Mouse (Mus musculus) ZHBTc4 (cell line): ENCODE data around the gene Itga5.

Experiments used
- DNase-seq: peaks from one replicate; pipeline ENCODE4 v3.0.0-alpha.2; 2011; ENCODE audit warnings: low read depth, low spot score

Gene Itga5

DNA sequence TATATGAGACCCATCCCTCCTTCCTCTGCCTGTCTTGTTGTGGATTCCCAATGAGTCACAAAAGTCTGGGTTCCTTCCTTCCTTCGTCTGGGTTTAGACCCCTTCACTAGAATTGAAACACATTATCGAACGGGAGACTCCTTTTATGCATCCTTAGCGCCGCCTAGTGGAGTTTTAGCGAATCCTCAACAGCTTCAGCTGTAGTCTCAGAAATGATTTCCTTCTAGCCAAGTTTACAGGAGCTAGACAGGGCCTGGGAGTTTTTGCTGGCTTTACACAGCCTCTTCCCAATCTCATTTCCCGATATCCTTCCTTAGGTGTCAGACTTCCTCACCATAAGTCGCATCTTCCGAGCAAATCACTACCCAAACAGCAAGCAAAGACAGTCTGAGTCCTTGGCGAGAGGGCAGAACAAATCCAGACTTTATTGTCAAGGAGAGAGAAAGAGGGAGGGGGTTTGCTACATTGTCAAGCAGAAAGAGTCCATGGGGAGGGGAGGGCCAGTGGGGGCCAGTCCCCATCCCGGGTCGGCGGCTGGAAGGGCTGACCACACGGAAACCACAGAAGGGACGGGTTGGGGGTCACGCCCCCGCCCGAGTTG lies 53.0 kb downstream of the Itga5 start:
- peak; percentile 83 for DNase-seq

- DNase-seq = no peak
Measured at GRCm38 (mm10) chr15:103310365-103310910, 56.1 kb downstream of the Itga5 start, which contains the start of gene Gpr84. TSS of gene Gpr84 (minus strand) at chr15:103310612.

DNA sequence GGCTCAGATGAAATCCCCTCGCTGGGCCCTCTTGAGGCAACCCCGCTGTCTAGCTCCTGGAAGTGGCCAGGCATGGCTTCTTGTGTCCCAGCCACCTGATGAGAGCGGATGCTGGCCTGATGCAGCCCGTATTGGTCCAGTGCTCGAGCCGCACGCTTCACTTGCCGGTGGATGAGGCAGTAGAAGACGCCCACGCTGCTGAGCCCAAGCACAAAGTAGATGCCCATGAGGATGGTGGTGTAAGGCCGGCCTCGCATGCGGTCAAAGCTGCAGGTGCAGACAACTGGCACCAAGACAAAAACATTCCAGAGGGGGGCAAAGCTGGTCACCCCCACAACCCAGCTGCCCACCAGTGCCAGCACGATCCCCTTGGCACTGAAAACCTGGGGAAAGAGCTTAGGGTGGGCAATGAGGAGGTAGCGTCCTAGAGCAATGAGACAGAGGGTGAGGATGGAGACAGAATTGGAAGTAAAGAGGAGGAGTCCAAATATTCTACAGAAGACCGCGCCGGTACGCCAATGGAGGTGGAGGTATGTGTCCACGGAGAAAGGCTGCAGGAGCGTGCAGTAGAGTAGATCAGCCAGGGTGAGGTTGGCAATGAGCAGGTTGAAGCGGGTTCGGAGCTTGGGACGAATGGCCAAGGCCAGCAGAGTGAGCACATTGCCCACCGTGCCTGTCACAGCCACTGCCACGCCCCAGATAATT lies 57.5 kb downstream of the Itga5 start:
- DNase-seq = no peak

DNA sequence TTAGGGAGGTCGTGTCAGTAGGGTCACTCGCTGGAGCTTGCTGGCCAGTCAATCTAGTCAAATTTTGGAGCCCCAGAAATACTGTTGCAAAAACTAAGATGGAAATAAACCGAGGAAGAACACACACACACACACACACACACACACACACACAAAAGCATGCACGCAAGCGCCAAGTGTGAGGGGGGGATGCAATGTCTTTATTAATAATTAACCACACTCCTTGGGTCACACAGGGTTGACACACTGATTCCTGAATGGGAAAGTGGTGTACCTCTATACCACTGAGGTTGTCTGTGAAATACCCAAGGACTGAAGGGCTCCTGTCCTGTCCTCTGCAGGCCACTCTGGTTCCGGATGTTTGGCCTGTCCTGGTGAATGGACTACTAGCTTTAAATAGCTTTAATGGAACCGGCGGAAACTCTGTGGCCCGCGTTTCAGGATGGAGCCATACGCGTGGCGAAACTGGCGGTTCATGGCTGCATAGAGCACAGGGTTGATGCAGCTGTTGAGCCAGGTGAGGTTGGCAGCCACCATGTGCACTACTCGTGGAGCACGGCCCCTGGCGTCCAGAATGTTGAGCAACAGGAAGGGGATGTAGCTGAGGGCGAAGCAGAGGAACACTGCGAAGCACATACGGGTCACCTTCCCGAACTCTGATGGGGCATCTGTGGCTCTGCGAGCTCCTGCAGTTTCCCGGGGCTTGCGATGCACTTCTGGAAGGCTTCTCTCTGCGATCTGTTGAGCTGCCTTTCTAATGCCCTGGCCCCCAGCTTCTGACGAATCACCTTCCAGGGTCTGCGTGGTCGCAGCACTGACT lies 58.3 kb downstream of the Itga5 start:
- DNase-seq = peak; percentile 76

- DNase-seq = peak; percentile 95
Measured at GRCm38 (mm10) chr15:103307125-103307524, 59.4 kb downstream of the Itga5 start.

- DNase-seq = no peak
Measured at GRCm38 (mm10) chr15:103305792-103306645, 60.5 kb downstream of the Itga5 start.

- peak; percentile 99 for DNase-seq
Measured at GRCm38 (mm10) chr15:103305070-103305678, 61.4 kb downstream of the Itga5 start.

DNA sequence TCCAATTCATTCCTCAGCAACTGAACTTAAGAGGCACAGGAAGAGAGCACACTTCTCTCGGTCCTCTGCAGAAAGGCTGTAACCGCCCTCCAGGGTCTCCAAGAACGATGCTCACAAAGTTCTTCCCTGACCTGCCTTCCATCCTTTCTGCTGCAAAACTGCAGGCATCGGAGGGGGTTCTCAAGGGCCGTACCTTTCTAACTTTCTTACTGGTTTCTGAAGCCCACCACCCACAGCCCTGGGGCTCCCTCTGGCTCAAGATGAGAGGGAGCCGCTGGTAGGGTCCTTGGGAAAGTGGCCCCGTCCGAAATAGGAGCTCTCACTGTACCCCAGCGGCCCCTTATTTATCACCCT lies 62.0 kb downstream of the Itga5 start:
- DNase-seq = no peak

DNA sequence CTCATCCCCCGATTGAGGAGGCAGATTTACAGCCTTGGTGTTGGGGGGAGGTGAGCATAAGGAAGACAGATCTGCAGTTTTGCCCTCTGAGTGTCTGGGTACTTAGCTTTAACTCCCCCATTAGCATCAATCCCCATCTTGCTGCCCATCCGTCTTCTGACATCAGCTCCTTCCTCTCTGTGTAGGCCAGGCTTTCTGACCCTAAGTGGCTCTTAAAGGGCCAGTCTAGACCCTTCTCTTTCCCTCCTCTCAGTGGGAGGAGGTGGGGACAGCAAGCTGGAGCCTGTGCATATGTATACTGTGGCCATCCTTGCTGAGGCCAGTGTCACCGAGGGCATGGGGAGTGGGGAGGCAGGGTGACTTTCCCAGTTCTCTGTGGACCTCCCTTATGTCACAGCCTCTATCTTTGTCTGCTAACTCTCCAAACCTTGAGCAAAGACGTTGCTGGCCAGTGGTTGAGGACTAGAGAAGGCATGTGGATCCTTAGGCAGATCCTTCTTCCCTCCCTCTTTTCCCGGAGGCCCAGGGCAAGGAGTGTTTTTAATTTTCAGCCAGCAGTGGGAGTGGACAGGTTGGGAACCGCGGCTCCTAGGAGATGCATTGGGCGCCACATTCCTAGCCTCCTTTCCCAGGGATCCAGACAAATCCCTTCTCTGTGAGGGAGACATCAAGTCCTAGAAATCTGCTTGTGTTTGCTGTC lies 62.5 kb downstream of the Itga5 start:
- DNase-seq = no peak

- DNase-seq = no peak
Measured at GRCm38 (mm10) chr15:103302341-103303021, 64.1 kb downstream of the Itga5 start.

DNA sequence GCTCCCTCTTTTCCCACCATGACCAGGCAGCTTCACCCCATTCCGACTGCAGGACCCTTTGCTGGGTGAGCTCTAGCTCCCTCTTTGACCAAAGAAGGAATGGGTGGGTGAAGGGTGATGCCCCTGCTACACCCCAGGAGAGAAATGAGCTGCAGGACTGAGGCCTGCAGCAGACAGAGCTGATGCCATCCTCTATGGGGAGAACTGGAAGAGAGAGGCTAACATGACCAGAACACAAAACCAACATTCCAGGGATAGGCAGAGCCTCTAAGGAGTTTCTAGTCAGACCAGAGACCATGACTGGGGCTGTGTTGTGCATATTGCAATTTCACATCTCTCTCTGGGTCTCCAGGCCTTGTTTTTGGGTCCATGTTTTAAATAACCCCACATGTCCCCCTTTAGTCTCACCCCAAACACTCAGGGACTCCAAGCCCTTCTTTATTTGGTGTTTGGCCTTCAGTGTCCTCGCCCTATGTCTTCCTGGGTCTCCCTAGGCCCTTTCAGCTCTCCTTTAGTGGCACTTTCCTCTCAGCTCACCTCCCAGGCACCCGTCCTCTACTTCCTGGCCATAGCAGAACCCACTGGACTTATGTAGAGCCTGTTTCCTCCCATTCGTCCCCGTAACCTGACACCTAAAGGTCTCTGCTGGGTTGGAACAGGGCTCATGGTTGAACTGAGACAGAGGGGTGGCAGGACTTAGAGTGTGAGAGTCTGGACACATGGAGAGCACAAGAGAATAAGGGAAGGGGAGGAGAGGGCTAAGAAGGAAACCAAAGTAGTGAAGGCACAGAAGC lies 64.8 kb downstream of the Itga5 start:
- DNase-seq = no peak

DNA sequence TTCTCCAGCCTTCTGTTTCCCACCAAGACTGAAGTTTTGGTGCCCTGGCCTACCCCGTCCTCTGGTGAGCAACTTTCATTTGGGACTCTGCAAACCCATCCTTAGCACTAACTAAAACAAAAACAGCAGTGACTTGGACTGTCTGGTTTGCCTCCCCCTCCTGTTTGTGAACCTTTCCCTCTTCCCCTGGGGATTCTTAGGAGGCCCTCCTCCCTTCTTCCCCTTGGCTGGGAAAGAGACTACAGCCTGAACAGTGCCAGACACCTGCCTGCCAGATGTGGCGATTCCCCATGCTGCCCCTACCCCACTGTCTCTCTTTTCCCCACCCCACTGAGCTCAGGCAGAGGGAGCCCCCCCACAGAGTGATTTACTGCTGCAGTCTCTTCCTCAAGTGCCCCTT lies 65.5 kb downstream of the Itga5 start:
- no peak for DNase-seq

DNA sequence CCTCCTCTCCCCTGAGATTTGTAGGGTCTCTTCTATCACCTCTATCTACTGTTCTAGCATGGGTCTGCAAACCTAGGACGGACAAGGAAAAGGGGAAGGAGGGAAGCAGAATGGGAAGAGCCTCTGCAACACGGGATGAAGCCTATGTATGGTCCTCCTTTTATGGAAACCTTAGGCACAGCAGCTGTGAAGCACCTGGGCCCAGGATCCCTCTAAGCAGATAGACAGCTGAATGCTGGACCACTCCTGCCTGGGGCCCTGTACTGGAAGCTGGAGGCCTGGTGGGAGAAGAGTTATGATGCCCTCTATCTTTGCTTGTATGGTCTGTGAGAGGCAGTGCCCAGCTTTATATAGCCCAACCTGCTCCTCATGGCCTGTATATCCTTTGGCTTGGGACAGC lies 66.0 kb downstream of the Itga5 start:
- DNase-seq = no peak

- DNase-seq = no peak
Measured at GRCm38 (mm10) chr15:103300067-103300471, 66.5 kb downstream of the Itga5 start.

GRCm38 (mm10) chr15:103299644-103300043 lies 66.9 kb downstream of the Itga5 start:
- DNase-seq = no peak

- no peak for DNase-seq
Measured at GRCm38 (mm10) chr15:103298861-103299616, 67.5 kb downstream of the Itga5 start.

DNA sequence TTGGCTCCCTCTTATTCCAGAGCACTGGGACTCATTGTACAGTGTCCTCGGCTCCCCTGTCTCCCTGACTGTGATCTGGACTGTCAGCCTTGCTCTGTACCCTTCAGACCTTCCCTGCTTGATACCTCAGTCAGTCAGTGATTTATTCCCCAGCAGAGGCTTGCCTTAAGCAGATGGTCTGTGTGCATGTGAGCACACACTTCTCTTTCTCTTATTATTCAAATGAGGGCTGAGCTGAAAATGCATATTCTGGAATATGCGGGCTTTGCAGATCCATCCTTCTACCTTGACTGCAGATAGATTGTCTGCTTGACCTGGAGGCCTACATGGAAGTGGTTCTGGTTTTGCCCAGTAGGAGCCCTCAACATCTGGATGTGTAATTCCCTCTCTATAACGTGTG lies 68.5 kb downstream of the Itga5 start:
- no peak for DNase-seq

- no peak for DNase-seq
Measured at GRCm38 (mm10) chr15:103297313-103297712, 69.2 kb downstream of the Itga5 start.
